Mouse (Mus musculus) erythroblast, embryonic 14.5 days (primary cell): ENCODE data around the gene Hyal4. TPM values are rescaled to one million over a fixed set of nuclear protein-coding genes. Genes with fewer than 3 reads are reported as not detected.

ENCODE experiments used
- H3K27me3 ChIP-seq: 2 replicates; pipeline ENCODE4 v1.6.1; 2012; ENCODE audit warnings: inconsistent platforms; ENCODE audit not compliant: control insufficient read depth
- H3K36me3 ChIP-seq: 2 replicates; pipeline ENCODE4 v1.6.1; 2012; ENCODE audit warnings: mild to moderate bottlenecking, inconsistent platforms; ENCODE audit not compliant: control insufficient read depth
- H3K4me1 ChIP-seq: 2 replicates; pipeline ENCODE4 v1.6.1; 2012; ENCODE audit warnings: inconsistent platforms; ENCODE audit not compliant: control insufficient read depth
- H3K4me3 ChIP-seq: replicated peaks from 2 replicates; pipeline ENCODE3; 2012; ENCODE audit warnings: moderate library complexity, mild to moderate bottlenecking, inconsistent platforms
- H3K9me3 ChIP-seq: 2 replicates; pipeline ENCODE4 v1.6.1; 2012; ENCODE audit warnings: low read length, inconsistent platforms, mixed read lengths; ENCODE audit not compliant: control insufficient read depth
- GATA1 ChIP-seq: IDR thresholded peaks from 2 replicates; pipeline ENCODE4 v1.6.1; 2012; ENCODE audit warnings: low read length, inconsistent platforms, mixed read lengths
- TAL1 ChIP-seq: IDR thresholded peaks from 3 replicates; pipeline ENCODE4 v1.6.1; 2012; ENCODE audit warnings: low read length, inconsistent platforms, mixed read lengths
- polyA plus RNA-seq: library from polyadenylated mRNA; stranded (reverse); fragments of >175 nt; gene quantifications from 2 replicates; pipeline ENCODE4 v1.2.3, GENCODE M21; 2012

Hyal4 gene
- polyA plus RNA-seq, 1 experiment: not detected

DNA sequence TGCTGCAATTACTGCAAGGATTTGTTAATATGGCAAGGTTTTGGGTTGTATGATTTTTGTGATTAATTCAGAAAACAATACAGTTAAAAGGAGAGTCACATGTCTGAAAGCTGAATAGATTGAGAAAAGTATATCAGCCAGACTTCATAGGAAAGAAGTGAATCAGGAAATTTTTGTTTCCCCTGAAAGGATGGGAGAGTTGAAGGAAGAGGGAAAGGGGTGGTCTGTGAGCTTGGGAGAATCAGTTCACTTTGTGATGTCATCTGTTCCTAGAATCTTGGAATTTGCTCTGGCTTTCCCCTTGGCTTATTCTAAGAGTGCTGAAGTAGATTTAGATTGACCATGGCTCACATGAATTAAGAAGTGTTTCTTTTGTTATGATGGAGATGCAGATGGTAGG, 42.8 kb downstream of the Hyal4 start, which contains the start of gene Spam1:
Spam1 (plus strand) TSS at position 301 of the 400 bp plus-strand sequence.
- no peaks in the 10 kb centered on the region for H3K27me3 ChIP-seq
- TF ChIP-seq GATA1: no peak
- TF ChIP-seq TAL1: no peak
- no peaks in the 10 kb centered on the region for H3K4me1 ChIP-seq
- H3K4me3 ChIP-seq: no peak within 1 kb of the TSS
- H3K36me3 ChIP-seq: no peaks in the 10 kb centered on the region
- H3K9me3 ChIP-seq: no peaks in the 10 kb centered on the region

Other genes with a start within 250 kb of the Hyal4 start
- not detected in 2 replicates for gene Iqub, start 233.3 kb upstream of the Hyal4 start, polyA plus RNA-seq
- gene Ndufa5, start 220.3 kb upstream of the Hyal4 start, polyA plus RNA-seq: 1.0 and 1.4 TPM in 2 replicates
- not detected in 2 replicates for gene Asb15, start 220.2 kb upstream of the Hyal4 start, polyA plus RNA-seq
- not detected in 2 replicates for gene Lmod2, start 150.6 kb upstream of the Hyal4 start, polyA plus RNA-seq
- gene Wasl, start 83.3 kb upstream of the Hyal4 start, polyA plus RNA-seq: 2.4 and 4.0 TPM in 2 replicates
- not detected in 2 replicates for gene Hyal6, start 15.1 kb upstream of the Hyal4 start, polyA plus RNA-seq
- not detected in 2 replicates for gene Spam1, start 42.9 kb downstream of the Hyal4 start, polyA plus RNA-seq
- gene Hyal5, start 109.7 kb downstream of the Hyal4 start, polyA plus RNA-seq: not detected in 2 replicates
- not detected in 2 replicates for gene Tmem229a, start 208.0 kb downstream of the Hyal4 start, polyA plus RNA-seq